Mouse (Mus musculus): ENCODE data around the gene Cldn13. TPM values are rescaled to one million over a fixed set of nuclear protein-coding genes. Genes with fewer than 3 reads are reported as not detected.

The Cldn13 gene
- polyA plus RNA-seq, 1 experiment from 2014 or later = 0.43 TPM

DNA sequence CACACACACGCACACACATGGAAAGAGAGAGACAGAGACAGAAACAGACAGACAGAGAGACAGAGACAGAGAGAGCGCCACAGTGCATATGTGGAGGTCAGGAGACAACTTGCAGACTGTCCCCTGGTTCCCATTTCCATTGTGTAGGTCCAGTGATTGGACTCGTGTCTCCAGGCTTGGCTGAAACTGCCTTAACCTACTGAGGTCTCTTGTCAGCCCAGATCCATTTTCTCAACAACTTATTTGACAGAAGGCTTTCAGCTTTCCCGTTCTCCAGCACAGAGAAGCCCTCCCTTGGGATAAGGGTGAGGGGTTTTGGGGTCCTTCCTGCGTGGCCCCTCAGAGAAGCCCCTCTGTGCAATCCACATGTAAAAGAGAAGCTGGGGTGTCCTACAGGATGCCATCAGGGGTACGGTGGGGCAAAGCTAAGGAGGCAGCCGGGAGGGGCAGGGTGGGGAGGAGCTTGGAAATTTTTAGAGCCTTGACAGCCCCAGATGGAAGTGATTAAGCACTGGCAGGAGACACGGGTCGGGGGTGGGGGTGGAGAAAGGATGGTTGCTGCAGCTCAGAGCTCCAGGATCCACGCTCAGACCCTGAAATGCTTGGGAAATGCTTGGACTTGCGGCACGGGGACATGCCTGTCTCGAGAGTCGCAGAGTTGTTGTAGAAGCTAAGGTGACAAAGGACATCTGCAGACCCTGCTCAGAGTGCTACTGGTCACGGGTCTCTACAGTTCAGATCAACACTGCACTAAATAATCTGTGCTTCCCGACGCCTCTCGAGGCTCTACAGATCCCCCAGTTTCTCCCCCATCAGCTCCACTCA lies 47.8 kb downstream of the Cldn13 start:
- Histone ChIP-seq H3K4me3 (no peak overlapping the region), H3K27ac (no peak overlapping the region), H3K4me2 (peak overlapping the region; percentile 32; the same call in 1 of the 2 replicates), H3K9me3 (replicated peaks) (no peaks in the 10 kb centered on the region), H3K36me3 (no peaks in the 10 kb centered on the region), H3K27me3 (no peaks in the 10 kb centered on the region), H3K9ac (no peak overlapping the region), H3K4me1 (replicated peaks) (peaks cover 21% of the 10 kb centered on the region)
- ATAC-seq (replicated peaks; ENCODE audit: insufficient number of reproducible peaks, insufficient read depth, low FRiP score, low read depth) = no peak
- 25% methylated on average over 18 of the region's 18 CpGs for WGBS

DNA sequence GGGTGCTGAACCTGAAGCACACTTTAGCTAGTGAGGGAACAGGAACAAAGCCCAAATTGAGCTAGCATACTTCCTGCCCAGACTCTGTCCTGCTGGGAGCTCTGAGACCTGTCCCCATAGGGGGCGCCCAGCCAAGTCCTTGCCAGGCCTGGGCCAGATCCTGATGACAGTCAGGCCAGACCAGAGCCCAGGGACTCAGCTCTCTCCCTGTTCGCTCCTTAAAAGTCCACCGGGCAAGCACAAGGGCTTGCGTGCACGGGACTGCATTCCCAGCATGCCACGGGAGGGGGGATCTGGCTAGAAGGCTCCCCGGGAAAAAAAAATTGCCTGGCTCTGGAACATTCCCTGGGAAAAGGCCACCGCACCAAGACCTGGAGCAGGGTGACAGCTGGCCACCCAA lies 50.2 kb downstream of the Cldn13 start:
- H3K27ac ChIP-seq = peak overlapping the region; percentile 24
- no peak overlapping the region for H3K4me2 ChIP-seq
- H3K9me3 ChIP-seq (replicated peaks) = no peaks in the 10 kb centered on the region
- peak; percentile 61; the same call in 1 of the 2 replicates for ATAC-seq (replicated peaks; ENCODE audit: insufficient number of reproducible peaks, insufficient read depth, low FRiP score, low read depth)
- WGBS = 25% methylated on average over 8 of the region's 8 CpGs
- H3K27me3 ChIP-seq = no peaks in the 10 kb centered on the region
- no peaks in the 10 kb centered on the region for H3K36me3 ChIP-seq
- H3K9ac ChIP-seq = no peak overlapping the region
- no peak overlapping the region for H3K4me3 ChIP-seq
- H3K4me1 ChIP-seq (replicated peaks) = peaks cover 24% of the 10 kb centered on the region

Other genes with a start within 250 kb of the Cldn13 start
- gene Limk1, start 226.9 kb downstream of the Cldn13 start, polyA plus RNA-seq (2015; fragmentation: Nextera tagmentation; extraction: Ambion mirVana) = 3.3 and 5.4 TPM in 2 replicates
- gene Eln, start 168.2 kb downstream of the Cldn13 start, polyA plus RNA-seq (2015; fragmentation: Nextera tagmentation; extraction: Ambion mirVana) = 683 and 1,118 TPM in 2 replicates
- not detected in 2 replicates for gene Tmem270, start 8.8 kb downstream of the Cldn13 start, polyA plus RNA-seq (2015; fragmentation: Nextera tagmentation; extraction: Ambion mirVana)
- gene Mettl27, start 16.8 kb upstream of the Cldn13 start, polyA plus RNA-seq (2015; fragmentation: Nextera tagmentation; extraction: Ambion mirVana) = 6.6 and 11.7 TPM in 2 replicates
- gene Cldn4, start 31.4 kb upstream of the Cldn13 start, polyA plus RNA-seq (2015; fragmentation: Nextera tagmentation; extraction: Ambion mirVana) = 1.1 and 4.2 TPM in 2 replicates
- 7.7 and 18.1 TPM in 2 replicates for gene Cldn3, start 70.7 kb upstream of the Cldn13 start, polyA plus RNA-seq (2015; fragmentation: Nextera tagmentation; extraction: Ambion mirVana)
- gene Abhd11, start 93.6 kb upstream of the Cldn13 start, polyA plus RNA-seq (2015; fragmentation: Nextera tagmentation; extraction: Ambion mirVana) = 70.0 and 74.5 TPM in 2 replicates
- gene Stx1a, start 108.0 kb upstream of the Cldn13 start, polyA plus RNA-seq (2015; fragmentation: Nextera tagmentation; extraction: Ambion mirVana) = 6.2 and 10.2 TPM in 2 replicates
- 27.2 and 32.1 TPM in 2 replicates for gene Dnajc30, start 148.7 kb upstream of the Cldn13 start, polyA plus RNA-seq (2015; fragmentation: Nextera tagmentation; extraction: Ambion mirVana)
- gene Bud23, start 149.4 kb upstream of the Cldn13 start, polyA plus RNA-seq (2015; fragmentation: Nextera tagmentation; extraction: Ambion mirVana) = 49.4 and 68.2 TPM in 2 replicates
- 2.5 and 4.1 TPM in 2 replicates for gene Vps37d, start 162.7 kb upstream of the Cldn13 start, polyA plus RNA-seq (2015; fragmentation: Nextera tagmentation; extraction: Ambion mirVana)
- 1.4 and 2.2 TPM in 2 replicates for gene Mlxipl, start 174.4 kb upstream of the Cldn13 start, polyA plus RNA-seq (2015; fragmentation: Nextera tagmentation; extraction: Ambion mirVana)
- 17.2 and 20.2 TPM in 2 replicates for gene Tbl2, start 234.1 kb upstream of the Cldn13 start, polyA plus RNA-seq (2015; fragmentation: Nextera tagmentation; extraction: Ambion mirVana)